Mouse (Mus musculus) C2C12 (cell line): ENCODE measurements around the gene Fbxo40. TPM values are rescaled to one million over a fixed set of nuclear protein-coding genes. Genes with fewer than 3 reads are reported as not detected.

Experiments
- H3K27me3 ChIP-seq: one replicate; pipeline ENCODE4 v1.6.1; 2011; ENCODE audit not compliant: control insufficient read depth, insufficient read depth, insufficient read length
- H3K36me3 ChIP-seq: one replicate; pipeline ENCODE4 v1.6.1; 2011; ENCODE audit not compliant: control insufficient read depth, insufficient read depth
- H3K4me3 ChIP-seq: one replicate; pipeline ENCODE4 v1.5.1; 2011; ENCODE audit warnings: mild to moderate bottlenecking, control low read depth; ENCODE audit not compliant: poor library complexity, insufficient read depth, severe bottlenecking
- H3K79me2 ChIP-seq: one replicate; pipeline ENCODE4 v1.6.1; 2011; ENCODE audit not compliant: control insufficient read depth, insufficient read depth
- H3K79me3 ChIP-seq: one replicate; pipeline ENCODE4 v1.6.1; 2011; ENCODE audit warnings: low read depth, control low read depth
- H3ac ChIP-seq: one replicate; pipeline ENCODE3; 2011; ENCODE audit warnings: low read depth; ENCODE audit not compliant: control insufficient read depth, insufficient read length
- CEBPB ChIP-seq: IDR thresholded peaks from one replicate; pipeline ENCODE4 v1.6.1; 2011; ENCODE audit warnings: low read depth, mild to moderate bottlenecking, control low read depth, moderate library complexity
- CTCF ChIP-seq: IDR thresholded peaks from one replicate; pipeline ENCODE4 v1.5.1; 2011; ENCODE audit not compliant: control insufficient read depth, insufficient read depth, insufficient read length
- FOSL1 ChIP-seq: IDR thresholded peaks from one replicate; pipeline ENCODE4 v1.8.0; 2011; ENCODE audit warnings: mild to moderate bottlenecking, low read length; ENCODE audit not compliant: poor library complexity, insufficient read depth, severe bottlenecking
- MAX ChIP-seq: IDR thresholded peaks from one replicate; pipeline ENCODE4 v1.6.1; 2011; ENCODE audit warnings: mild to moderate bottlenecking, control low read depth
- MYOD1 ChIP-seq: IDR thresholded peaks from one replicate; pipeline ENCODE4 v1.6.1; 2011; ENCODE audit warnings: low read depth; ENCODE audit not compliant: control insufficient read depth, insufficient read length
- MYOG ChIP-seq: IDR thresholded peaks from one replicate; pipeline ENCODE4 v1.6.1; 2011; ENCODE audit not compliant: control insufficient read depth, insufficient read length; ENCODE audit errors: extremely low read depth
- USF1 ChIP-seq: IDR thresholded peaks from one replicate; pipeline ENCODE4 v1.6.1; 2011; ENCODE audit warnings: low read depth, mild to moderate bottlenecking, control low read depth, moderate library complexity
- polyA plus RNA-seq: library from polyadenylated mRNA; unstranded; fragments of >200 nt; fragmentation: generic; extraction: Trizol; gene quantifications from one replicate; pipeline ENCODE4 v1.2.1, GENCODE M21; 2012; ENCODE audit warnings: missing spikeins

Gene Fbxo40
- polyA plus RNA-seq, 1 experiment: 0.02 TPM

DNA sequence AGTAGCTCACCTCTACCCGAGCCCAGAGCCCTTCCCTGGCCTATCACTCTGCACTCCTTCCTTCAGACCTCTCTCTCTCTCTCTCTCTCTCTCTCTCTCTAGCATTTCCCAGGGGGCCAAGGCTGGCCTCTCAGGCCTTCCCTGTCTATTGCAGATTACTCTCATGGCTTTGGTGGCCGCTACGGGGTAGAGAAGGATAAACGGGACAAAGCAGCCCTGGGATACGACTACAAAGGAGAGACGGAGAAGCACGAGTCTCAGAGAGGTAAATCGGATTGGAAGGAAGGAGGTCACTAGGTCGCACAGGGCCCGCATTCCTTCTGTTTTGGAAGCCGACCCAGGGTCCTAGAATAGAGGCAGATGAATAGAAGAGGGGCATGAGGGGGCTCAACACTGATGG, 35.2 kb downstream of the Fbxo40 start:
- Histone ChIP-seq H3K79me3 (no peaks in the 10 kb centered on the region), H3K27me3 (peaks cover 10% of the 10 kb centered on the region), H3K79me2 (no peaks in the 10 kb centered on the region), H3K36me3 (no peaks in the 10 kb centered on the region), H3ac (no peak overlapping the region), H3K4me3 (no peak overlapping the region)
- TF ChIP-seq MYOG (no peak), USF1 (no peak), MYOD1 (no peak), FOSL1 (no peak), CTCF (no peak), CEBPB (no peak), MAX (no peak)

DNA sequence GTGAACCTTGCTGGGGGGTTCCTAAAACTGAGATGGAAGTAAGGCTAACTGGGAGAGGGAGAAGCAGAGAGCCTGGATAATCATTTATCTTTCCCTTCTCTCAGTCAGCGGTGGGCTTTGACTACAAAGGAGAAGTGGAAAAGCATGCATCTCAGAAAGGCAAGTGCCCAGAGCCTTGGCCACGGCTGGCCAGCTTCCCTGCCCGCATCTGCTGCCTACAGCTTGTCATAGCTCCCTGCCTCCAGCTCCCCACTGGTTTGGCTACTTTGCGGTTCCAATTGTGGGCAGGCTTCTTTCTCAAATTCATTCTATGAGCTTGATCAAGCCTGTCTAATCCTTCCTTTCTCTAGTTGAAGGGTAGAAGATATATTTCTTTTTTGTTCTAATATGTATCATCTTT, 39.2 kb downstream of the Fbxo40 start:
- Histone ChIP-seq H3ac (no peak overlapping the region), H3K4me3 (no peak overlapping the region), H3K79me2 (no peaks in the 10 kb centered on the region), H3K79me3 (no peaks in the 10 kb centered on the region), H3K27me3 (peaks cover 14% of the 10 kb centered on the region), H3K36me3 (no peaks in the 10 kb centered on the region)
- TF ChIP-seq CTCF: no peak
- no peak for TF ChIP-seq MYOD1
- TF ChIP-seq CEBPB: no peak
- TF ChIP-seq MAX: no peak
- no peak for TF ChIP-seq FOSL1
- TF ChIP-seq MYOG: no peak
- TF ChIP-seq USF1: no peak

DNA sequence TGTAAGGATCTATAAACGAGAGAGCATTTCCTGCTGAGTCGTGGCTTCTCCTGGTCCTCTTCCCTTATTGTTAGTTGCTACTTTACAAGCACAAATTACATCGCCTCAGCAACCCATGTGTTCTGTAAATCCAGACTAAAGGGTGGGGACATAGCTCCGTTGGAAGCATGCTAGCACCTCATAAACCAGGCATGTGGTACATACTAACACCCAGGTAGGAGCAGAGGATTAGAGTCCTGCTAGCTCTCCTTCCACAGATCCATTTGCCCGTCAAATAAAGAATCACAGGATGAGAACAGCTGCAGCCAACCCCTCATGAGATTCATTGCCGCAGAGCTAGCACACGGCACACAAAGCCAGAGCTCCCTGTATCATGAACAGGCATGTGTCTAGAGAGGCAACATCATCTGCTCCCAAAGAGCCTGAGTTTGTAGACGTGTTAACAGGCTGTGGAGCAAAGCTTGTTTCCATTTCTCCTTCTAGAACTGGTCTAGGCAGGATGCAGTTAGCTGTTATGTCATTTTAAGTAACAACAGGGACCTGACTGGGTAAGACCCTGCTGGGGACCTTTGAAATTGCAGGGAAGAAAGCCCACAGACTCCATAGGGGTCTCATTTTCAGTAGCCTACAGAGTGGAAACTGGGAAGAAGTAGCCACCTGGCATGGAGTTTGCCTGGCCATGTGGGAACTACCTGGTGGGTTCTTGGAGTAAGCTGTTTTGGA, 40.5 kb downstream of the Fbxo40 start:
- no peaks in the 10 kb centered on the region for H3K36me3 ChIP-seq
- H3K4me3 ChIP-seq: no peak overlapping the region
- H3K79me3 ChIP-seq: no peaks in the 10 kb centered on the region
- H3ac ChIP-seq: no peak overlapping the region
- peaks cover 10% of the 10 kb centered on the region for H3K27me3 ChIP-seq
- TF ChIP-seq MYOD1: no peak
- no peak for TF ChIP-seq CEBPB
- H3K79me2 ChIP-seq: no peaks in the 10 kb centered on the region

DNA sequence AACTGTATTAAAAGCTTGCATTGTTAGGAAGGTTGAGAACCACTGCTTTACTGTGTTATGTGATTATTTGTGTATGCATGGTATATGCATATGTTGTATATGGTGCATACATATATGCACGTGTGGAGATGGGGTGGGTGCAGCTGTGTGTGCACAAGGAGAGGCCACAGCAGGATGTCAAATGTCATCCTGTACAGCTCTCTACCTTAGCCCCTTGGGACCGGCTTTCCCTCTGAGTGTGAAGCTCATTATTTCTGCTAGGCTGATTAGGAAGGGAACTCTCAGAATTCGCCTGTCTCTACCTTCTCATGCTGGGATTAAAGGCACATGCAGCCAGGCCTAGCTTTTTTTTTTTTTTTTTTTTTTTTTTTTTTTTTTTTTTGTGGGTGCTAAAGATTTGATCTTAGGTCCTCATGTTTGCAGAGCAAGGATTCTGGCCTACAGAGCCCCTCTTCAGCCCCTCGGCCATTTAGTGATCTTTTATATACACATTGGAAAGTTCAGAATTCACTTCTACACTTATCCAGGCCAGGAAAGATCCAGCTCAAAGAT, 42.5 kb downstream of the Fbxo40 start:
- Histone ChIP-seq H3K79me3 (no peaks in the 10 kb centered on the region), H3ac (no peak overlapping the region), H3K79me2 (no peaks in the 10 kb centered on the region), H3K36me3 (no peaks in the 10 kb centered on the region), H3K4me3 (no peak overlapping the region), H3K27me3 (peaks cover 8% of the 10 kb centered on the region)
- TF ChIP-seq USF1 (no peak), FOSL1 (no peak), MYOG (no peak), CEBPB (no peak), MYOD1 (no peak), CTCF (no peak), MAX (no peak)

DNA sequence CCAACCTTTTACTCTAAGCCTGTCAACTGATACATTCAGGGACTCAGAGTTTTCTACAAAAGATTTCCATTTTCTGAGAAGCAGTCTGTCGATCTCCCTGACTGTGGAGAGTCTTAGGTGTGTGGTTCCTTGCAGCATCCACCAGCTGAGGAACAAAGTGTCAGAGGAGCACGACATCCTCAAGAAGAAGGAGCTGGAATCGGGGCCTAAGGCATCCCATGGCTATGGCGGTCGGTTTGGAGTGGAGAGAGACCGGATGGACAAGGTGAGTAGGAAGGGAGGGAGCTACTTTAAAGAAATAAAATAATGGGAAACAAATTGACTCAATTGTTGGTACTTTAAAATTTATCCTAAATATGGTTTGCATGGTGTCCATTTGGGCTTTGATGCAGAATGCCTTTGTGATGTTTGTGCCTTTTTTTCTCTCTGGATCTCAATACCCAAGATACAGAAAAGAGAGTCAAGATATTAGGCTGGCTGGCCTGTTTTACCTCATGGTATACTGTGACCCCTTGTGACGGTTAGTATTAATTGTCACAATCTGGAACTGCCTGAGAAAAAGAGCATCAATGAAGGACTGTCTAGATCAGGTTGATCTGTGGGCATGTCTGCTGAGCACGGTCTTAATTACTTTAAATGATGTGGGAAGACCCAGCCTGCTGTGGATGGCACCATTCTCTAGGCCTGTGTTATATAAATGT, 43.7 kb downstream of the Fbxo40 start:
- Histone ChIP-seq H3ac (no peak overlapping the region), H3K27me3 (peaks cover 8% of the 10 kb centered on the region), H3K79me3 (no peaks in the 10 kb centered on the region), H3K4me3 (no peak overlapping the region), H3K79me2 (no peaks in the 10 kb centered on the region), H3K36me3 (no peaks in the 10 kb centered on the region)
- TF ChIP-seq CEBPB: no peak
- TF ChIP-seq MAX: no peak
- no peak for TF ChIP-seq CTCF
- TF ChIP-seq MYOG: no peak
- TF ChIP-seq MYOD1: no peak
- no peak for TF ChIP-seq USF1
- no peak for TF ChIP-seq FOSL1
